Mouse (Mus musculus) hindlimb bud, embryonic 11.5 days (tissue): Measurements from ENCODE around the gene Ppp6r2.

Experiments
- DNase-seq: peaks from one replicate; pipeline ENCODE4 v3.0.0-alpha.2; 2012; ENCODE audit warnings: low read depth, low spot score; ENCODE audit errors: extremely low spot score

The Ppp6r2 gene

DNA sequence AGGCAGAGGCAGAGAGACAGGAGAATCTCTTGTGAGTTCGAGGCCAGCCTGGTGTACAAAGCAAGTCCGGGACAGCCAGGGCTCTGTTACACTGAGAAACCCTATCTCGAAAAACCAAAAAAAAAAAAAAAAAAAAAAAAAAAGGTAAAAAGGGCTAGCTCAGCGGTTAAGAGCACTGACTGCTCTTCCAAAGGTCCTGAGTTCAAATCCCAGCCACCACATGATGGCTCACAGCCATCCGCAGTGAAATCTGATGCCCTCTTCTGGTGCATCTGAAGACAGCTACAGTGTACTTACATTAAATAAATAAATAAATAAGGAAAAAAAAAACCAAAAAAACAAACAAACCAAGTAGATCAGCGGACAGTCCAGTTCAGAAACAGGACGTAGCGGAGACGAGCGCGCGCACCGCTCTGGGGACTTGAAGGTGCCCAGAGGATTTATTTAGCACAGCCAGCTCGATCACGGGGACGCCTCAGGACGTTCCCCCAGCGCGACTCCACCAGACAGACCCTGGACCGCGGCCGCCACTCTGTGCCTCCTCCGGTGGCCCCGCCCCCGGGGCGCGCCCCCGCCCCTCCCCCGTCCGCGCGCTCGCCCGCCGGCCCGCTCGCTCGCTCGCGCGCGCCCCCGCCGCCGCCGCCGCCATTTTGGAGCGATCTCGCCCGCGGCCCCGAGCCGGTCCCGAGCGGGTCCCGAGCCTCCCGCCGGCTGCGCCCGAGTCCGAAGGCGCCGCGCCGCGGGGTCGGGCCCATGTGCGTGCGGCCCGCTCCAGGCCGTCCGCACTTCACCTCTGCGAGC, at the start of gene Ppp6r2:
TSS of gene Ppp6r2 (plus strand) at position 639 of the 801 bp plus-strand sequence.
- DNase-seq: no peak

DNA sequence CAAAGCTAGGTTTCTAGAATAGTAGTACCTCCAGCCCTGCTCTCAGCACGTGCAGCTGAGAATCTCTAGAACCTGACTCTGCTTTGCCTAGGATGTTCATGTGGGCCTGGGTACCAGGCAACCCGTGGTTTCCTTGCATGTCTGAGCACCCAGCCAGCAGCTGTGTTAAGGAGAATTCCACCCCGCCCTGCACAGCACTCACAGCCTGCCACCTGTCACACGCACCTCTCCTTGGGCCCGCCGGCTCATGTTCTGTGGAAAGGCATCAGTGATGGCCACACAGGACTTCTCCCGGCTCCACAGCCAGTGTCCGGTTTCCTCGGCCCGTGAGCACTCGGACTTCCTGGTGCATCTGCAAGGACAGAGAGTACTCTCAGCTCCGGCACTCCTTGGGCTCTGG, 45.9 kb upstream of the Ppp6r2 start:
- DNase-seq: no peak

- DNase-seq: no peak
Measured at GRCm38 (mm10) chr15:89168922-89169321, 42.4 kb upstream of the Ppp6r2 start.

- DNase-seq: no peak
Measured at GRCm38 (mm10) chr15:89169431-89169830, 41.9 kb upstream of the Ppp6r2 start.

DNA sequence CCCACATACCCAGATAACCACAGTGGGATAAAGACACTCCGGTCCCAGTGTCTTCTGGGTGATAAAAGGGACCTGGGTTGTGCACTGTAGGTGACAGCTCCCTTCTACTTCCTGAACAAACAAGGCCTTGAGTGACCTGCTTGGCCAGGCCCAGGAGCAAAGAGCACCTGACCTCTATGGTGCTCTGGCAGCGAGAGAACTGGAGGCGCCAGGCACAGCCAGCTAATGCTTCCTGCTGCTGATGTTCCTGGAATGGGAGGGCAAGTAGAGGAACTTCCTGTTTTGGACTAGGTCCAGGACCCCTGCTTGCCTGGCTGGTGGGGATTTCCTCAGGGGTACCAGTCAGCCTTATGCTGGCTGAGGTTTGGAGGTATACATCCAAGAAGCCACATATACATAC, 41.3 kb upstream of the Ppp6r2 start:
- no peak for DNase-seq

DNA sequence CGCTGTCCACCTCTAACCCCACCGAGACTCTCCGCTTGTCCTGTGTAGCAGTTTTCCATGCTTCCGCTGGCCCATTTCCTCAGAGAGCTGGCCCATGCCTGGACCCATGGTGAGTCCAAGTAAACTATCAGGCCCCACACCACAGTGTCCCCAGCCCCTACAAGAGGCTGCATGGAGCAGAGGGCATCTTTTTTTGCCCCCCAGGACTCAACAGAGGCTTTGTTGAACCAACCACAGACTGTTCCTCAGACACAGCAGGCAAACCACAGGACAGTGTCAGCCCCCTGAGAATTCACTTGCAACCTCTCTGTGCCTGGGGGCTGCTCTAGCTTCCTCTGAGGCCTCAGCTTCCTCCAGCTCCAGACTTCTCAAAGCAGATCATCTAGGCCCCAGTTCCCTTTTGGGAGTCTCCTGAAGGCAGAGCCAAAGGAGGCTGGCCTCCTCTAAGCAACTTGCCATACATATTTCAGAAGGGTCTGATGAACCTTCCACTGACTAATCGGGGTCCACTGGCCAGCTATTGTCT, 39.8 kb upstream of the Ppp6r2 start:
- DNase-seq: no peak

DNA sequence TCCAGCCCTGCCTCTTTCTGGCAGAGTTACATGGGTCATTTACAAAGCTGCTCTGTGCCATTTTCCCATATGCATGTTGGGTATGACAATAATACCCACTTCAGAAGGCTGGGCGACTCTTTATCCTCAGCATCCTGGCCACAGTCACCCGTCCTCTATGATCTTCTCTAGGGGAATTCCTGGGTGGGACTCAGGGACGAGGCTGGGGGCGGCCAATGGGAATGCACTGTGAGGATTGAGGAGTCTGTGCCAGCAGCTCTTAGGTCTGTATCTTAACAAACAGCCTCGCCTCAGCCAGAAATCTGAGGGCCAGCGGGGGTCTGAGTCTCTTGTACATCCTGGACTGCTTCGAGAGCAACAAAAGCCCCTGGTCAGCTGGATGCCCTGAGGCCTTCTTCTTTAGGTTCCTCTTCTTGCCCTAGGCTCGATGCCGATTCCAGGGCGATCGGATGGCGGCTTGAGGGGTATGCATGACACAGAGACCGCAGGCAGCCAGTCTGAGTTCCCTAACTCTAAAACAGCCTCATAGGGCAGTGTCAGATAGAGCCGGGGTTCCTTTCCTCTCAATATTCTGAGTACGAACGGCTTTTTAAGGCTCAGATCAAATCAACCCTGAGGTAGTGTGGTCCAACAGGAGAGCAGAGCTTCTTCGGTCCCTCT, 38.9 kb upstream of the Ppp6r2 start:
- no peak for DNase-seq

DNA sequence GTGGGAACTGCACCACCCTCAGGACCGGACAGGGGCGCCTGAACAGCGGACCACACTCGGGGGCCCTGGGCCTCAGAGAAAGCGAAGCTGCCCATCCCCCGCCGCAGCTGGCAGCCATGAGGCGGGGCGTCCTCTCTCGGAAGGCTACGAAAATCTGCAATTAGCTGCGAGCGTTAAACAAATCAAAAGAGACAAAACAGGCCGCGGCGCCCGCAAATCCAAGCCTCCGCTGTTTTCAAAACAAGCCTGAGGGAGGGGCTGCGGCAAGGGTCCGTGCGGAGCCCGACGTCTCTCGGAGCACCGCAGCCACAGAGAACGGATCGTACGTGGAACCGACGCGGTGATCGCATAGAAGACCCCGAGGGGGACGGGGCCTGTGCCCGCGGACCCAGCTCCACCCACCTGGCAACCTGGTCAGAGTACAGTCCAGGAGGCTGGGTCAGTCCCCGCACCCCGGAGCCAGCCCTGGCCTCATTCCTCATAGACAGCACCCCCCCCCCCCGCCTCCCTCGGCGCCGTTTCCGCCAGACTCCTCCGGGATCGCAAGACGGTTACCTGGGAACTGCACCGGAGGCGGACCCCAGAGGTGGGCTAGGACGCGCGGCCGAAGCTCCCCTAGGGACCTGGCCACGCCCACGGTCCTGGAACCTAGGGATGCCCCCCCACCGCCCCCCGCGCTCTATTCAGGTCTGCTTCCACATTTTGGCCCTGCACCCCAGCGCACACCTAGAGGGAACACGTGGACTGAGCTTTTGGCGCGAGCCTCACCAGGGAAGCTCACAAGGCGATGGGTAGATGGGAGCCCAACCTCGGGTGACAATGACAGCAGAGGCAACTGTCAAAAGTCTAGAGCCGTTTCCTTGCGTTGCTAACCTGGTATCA, 38.1 kb upstream of the Ppp6r2 start:
- DNase-seq: no peak

- DNase-seq: no peak
Measured at GRCm38 (mm10) chr15:89173906-89174214, 37.5 kb upstream of the Ppp6r2 start.

GRCm38 (mm10) chr15:89174889-89175339, 36.4 kb upstream of the Ppp6r2 start:
- no peak for DNase-seq

- DNase-seq: no peak
Measured at GRCm38 (mm10) chr15:89175411-89176155, 35.8 kb upstream of the Ppp6r2 start.

- no peak for DNase-seq
Measured at GRCm38 (mm10) chr15:89177121-89177520, 34.2 kb upstream of the Ppp6r2 start.

- no peak for DNase-seq
Measured at GRCm38 (mm10) chr15:89177576-89178259, 33.6 kb upstream of the Ppp6r2 start.

GRCm38 (mm10) chr15:89178260-89178860, 33.0 kb upstream of the Ppp6r2 start:
- no peak for DNase-seq

DNA sequence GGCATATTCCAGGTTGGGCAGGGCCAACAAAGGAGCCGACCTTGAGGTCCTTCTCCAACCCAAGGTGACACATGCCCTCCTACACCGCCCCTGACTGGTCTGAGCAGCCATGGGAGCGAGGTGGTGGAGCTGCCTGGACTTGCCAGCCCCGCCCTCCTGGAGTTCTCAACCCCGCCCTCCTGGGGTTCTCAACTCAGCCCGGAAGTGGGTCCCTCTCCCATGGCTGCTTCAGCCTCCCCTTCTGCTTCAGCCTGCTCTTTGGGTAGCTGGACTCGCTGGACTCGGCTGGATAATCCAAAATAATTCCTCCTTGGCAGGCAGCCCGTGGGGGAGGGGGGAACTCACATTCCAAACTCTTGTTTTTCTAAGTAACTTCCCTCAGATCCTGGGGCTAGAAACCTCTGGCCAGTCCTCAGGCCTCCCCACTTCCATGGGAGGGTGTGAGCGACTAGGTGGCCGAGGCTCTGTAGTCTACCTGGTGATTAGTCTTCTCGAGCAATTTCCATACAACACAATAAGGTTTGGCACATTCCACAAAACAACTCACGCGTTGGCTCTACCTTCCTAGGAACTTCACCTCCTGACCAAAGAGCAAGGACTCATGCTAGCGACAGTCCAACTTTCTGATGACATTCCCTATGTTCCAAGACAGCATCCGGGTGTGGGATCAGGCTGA, 32.3 kb upstream of the Ppp6r2 start:
- DNase-seq: no peak

DNA sequence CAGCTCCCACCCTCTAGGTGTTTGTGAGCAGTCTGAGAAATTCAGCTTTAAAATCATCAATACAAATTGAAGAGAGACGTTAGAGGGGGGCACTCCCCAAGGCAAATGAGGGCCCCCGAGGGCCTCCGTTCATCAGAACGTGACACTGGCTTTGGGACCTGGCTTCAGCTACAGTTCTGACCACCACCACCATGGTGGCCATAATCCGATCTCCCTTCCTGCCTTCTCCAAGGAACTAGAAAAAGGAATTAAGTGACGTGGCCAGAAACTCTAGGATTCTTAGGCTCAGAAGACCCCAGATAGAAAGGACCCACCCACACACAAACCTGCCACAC, 31.8 kb upstream of the Ppp6r2 start:
- no peak for DNase-seq

- no peak for DNase-seq
Measured at GRCm38 (mm10) chr15:89180081-89180541, 31.2 kb upstream of the Ppp6r2 start.

DNA sequence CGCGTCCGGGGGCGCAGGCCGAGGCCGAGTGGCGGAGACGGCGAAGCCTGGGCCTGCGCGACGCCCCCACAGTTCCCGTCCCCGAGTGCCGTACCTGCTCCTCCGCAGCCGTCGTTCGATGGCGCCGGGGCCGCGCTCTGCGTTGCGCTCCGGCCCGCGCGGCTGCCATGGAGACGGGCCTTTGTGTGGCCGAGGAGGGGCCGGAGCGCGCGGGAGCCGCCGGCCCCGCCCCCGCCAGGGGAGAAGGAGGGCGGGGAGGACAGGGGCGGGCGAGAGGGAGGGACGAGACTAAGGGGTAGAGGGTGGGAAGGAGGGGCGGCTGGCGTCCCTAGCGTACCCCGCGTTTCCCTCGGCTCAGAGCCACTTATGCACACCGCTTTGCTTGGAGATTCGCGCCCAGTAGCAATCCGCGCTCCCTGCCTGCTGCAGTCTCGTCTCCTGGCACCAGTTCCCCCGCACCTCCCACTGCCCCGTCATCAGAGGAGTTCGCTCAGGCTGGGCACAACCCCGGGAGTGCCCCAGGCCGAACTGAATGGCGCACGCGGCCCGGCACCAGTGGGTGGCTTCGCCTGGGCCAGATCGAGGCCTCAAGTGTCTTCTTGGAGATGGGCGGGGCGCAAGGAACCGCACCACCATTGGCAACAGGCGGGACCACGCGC, 30.7 kb upstream of the Ppp6r2 start, which contains the start of gene Plxnb2:
TSS of gene Plxnb2 (minus strand) at position 218 of the 659 bp plus-strand sequence.
- DNase-seq: no peak
